Mouse (Mus musculus): Measurements from ENCODE around the gene Haus6.

Gene Haus6

GRCm38 (mm10) chr4:86575283-86575983 lies 36.4 kb downstream of the Haus6 start, which contains the start of gene Rraga:
Gene Rraga (plus strand): TSS chr4:86575668.
- peak; percentile 94 for DNase-seq (ENCODE audit: extremely low spot score, low spot score)

GRCm38 (mm10) chr4:86574939-86575282 lies 36.9 kb downstream of the Haus6 start:
- no peak for DNase-seq (ENCODE audit: extremely low spot score, low spot score)

DNA sequence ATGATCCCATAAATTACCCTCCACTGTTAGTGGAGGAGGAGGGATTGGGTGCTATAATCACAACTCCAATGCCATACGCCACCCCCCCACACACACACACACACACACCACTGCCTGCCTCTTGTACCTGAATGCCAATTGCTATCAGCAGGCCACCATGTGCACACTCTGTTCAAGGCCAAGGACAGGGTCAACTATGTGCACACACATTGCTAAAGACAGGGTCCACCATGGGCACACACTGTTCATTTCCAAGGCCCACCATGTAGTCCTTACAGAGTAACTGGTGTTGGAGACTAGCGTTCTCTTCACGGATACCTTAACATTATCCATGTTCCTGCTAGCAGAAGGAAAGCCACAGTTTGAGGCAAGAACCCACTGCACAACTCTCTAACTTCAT lies 50.8 kb downstream of the Haus6 start:
- DNase-seq (ENCODE audit: extremely low spot score, low spot score) = no peak

DNA sequence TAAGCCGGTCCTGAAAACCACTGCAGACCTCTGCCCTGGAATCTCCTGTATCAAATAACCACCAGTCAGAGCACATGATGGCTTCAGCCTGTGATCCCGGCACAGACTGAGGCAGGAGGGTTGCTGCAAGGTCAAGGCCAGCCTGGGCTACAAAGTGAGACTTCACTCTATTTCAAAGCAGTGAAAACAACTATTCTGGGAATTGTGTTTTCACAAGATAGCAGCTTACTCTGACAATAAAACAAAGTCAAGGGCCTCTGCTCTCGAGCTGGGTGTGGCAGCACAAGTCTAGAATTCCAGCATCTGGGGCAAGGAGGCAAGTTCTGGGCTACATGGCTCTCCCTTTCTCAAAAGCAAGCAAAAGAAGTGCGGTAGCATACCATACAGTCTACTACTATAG lies 52.8 kb downstream of the Haus6 start:
- DNase-seq (ENCODE audit: extremely low spot score, low spot score) = no peak

DNA sequence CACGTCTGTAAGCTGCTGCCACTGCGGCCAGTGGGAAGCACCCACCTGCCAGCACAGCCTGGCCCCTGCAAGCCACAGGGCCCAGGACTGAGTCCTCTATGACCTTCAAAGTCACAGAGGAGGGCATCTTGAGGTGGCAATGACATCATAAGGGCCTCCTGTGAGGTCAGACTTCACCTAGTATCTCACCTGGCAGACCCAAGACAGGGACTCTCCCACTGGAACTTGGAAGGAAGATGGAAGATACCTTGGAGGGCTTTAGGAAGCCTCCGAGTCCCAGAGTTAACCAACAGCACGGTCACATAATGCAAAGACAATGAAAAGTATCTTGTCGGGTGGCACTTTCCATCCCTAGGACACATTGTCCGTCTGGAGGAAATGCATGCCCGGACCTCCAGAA lies 53.6 kb downstream of the Haus6 start, which contains the start of gene Saxo1:
Saxo1 (minus strand) TSS at position 101 of the 400 bp plus-strand sequence.
- no peak for DNase-seq (ENCODE audit: extremely low spot score, low spot score)

DNA sequence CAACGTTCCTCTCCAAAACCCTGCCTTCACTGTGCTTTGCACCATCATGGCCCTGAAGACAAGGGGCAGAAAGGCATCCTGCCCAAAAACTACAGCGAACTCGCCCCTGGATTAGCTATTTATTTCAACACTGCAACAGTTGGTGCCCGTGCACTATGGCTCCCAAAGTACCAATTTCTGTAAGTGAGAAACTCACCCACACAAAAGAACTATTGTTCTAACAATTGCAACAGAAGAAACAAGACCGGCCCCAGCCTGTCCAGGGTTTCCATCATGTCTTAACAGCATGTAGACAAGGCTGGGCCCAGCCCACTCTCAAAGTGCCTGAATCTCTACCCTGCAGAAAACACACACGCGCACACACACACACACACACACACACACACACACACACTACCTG lies 54.5 kb downstream of the Haus6 start:
- DNase-seq (ENCODE audit: extremely low spot score, low spot score) = no peak

GRCm38 (mm10) chr4:86555035-86555707 lies 56.7 kb downstream of the Haus6 start:
- peak; percentile 32 for DNase-seq (ENCODE audit: extremely low spot score, low spot score)

- no peak for DNase-seq (ENCODE audit: extremely low spot score, low spot score)
Observed at GRCm38 (mm10) chr4:86548332-86548731, 63.5 kb downstream of the Haus6 start.

DNA sequence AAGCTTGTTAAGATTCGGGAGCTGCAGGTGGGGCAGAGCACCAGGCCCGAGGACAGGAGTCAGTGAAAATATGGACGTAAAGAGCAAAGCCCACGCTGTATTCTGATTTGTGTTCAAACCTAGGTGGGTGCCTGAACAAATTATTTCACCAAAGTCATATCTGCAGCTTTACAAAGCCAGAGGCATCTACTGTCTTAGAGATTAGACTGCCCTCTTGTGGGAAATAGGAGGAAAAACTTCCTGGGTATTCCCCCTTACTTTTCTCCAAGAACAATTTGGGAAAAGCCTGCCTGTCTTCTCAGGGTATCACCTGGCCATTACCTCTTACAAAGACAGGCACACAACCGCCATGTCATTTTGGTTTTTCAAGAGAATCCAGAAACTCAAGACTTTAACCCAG lies 66.2 kb downstream of the Haus6 start:
- DNase-seq (ENCODE audit: extremely low spot score, low spot score) = no peak

GRCm38 (mm10) chr4:86543999-86544398 lies 67.9 kb downstream of the Haus6 start:
- DNase-seq (ENCODE audit: extremely low spot score, low spot score) = no peak

GRCm38 (mm10) chr4:86541573-86541972 lies 70.3 kb downstream of the Haus6 start:
- DNase-seq (ENCODE audit: extremely low spot score, low spot score) = no peak

- DNase-seq (ENCODE audit: extremely low spot score, low spot score) = no peak
Observed at GRCm38 (mm10) chr4:86538936-86539335, 72.9 kb downstream of the Haus6 start.

- no peak for DNase-seq (ENCODE audit: extremely low spot score, low spot score)
Observed at GRCm38 (mm10) chr4:86537972-86538371, 73.9 kb downstream of the Haus6 start.

GRCm38 (mm10) chr4:86534091-86534481 lies 77.8 kb downstream of the Haus6 start:
- DNase-seq (ENCODE audit: extremely low spot score, low spot score) = no peak

DNA sequence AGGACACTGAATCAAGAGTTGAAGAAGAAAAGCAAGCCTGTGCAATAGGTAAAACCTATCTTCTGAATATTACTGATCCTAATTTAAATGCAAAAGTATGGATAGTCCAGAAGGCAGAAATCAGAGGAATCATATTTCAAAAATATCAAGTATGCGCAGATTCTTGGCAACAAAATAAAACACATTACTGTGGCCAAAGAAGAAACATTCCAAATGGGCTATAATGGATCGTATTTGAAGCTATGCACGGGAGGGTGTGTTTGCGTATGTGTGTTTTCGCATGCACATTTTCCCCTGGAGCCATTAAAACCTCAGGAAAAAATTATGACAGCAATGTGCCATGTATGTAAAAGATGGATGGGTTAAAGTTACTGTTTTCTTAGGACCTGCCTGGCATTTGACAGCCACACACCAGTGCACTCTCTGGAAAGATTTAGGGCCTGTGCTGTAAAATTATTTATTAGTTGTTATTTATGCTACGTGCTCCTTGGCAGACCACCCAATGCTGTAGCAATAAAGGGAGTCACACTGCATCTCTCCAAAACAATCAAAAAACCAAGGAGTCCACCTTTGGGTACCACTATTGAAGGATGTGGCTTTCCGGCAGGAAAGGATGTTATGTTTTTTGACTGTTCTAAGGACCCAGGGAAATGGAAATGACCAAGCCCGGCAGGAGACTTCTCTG lies 78.3 kb downstream of the Haus6 start:
- no peak for DNase-seq (ENCODE audit: extremely low spot score, low spot score)

DNA sequence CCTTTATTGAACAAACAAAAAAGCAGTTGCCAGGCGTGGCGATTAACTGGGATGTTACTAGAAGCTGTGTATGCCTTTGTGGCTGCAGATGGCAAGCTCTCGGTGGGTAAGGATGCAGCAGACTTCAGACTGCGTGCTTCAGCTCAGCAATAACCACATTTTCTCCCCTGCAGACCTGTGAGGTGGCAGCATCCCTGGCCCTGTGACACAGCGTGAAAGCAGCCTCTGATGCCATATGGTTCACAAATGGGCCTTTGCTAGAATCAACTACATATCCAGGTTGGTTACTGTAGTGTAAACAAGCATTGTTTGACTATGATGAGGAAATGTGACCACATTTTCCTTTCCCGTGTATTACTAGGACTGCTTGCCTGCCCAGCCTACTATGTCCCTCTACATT lies 82.7 kb downstream of the Haus6 start:
- DNase-seq (ENCODE audit: extremely low spot score, low spot score) = no peak

Measured in neural tube, embryonic 10.5 days (tissue).